Mouse (Mus musculus): Measurements from ENCODE around the gene Bmi1. TPM values are rescaled to one million over a fixed set of nuclear protein-coding genes. Genes with fewer than 3 reads are reported as not detected.

Gene Bmi1
- polyA plus RNA-seq, 1 experiment from 2014 or later = 10.3 TPM

DNA sequence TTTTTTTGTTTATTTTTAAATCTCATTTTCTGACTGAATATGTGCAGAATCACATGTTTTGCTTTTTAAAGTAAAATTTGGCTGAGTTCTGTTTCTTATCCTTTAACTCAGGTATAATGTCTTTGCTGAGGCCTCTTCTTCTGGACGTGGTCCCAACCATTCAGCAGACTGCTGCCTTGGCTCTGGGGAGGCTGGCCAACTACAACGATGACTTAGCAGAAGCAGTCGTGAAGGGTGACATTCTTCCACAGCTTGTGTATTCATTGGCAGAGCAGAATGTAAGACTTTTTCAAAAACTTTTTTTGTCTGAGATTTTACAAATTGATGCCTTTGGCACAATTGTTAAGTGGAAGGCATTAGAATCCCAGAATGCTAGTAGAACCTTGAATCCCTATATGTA lies 33.5 kb downstream of the Bmi1 start:
- WGBS = 62% methylated on average over 3 of the region's 3 CpGs
- ATAC-seq = no peak

DNA sequence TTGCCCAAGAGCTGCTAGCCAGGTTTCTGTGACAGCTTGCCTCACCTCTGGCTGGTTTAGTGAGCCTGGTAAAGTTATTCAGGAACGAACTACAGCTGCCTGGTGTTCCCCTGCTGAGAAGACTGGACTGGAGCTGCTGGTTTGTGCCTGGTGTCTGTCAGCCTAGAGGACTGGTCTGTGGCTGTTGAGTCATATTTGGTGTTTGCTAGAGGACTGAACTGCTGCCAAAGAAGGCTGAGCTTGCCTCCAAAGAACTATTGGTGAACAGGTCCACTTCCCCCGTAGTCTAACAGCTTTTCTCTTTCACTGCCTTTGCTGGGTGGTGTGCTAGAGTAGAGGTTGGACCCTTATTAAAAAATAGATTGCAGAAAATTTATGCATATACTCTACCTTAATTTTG lies 36.3 kb downstream of the Bmi1 start:
- Histone ChIP-seq H3K9me3 (ENCODE audit: control insufficient read depth) (no peaks in the 10 kb centered on the region), H3K4me2 (replicated peaks; ENCODE audit: low read depth) (no peak overlapping the region), H3K4me3 (ENCODE audit: low read depth, low read length) (no peak overlapping the region), H3K36me3 (ENCODE audit: control insufficient read depth, insufficient read depth) (no peaks in the 10 kb centered on the region), H3K27ac (ENCODE audit: low read depth, low read length) (no peak overlapping the region), H3K4me1 (replicated peaks; ENCODE audit: control insufficient read depth, insufficient read depth, low read length) (no peaks in the 10 kb centered on the region), H3K9ac (ENCODE audit: low read depth, low read length) (no peak overlapping the region), H3K27me3 (replicated peaks; ENCODE audit: control insufficient read depth, insufficient read depth, low read length) (no peaks in the 10 kb centered on the region)
- no peak for ATAC-seq
- 74% methylated on average over 2 of the region's 2 CpGs for WGBS
- no peak for TF ChIP-seq CTCF (IDR thresholded peaks at IDR 0.05; ENCODE audit: low read depth)

More for the DNA sequence above, 33.5 kb downstream of the Bmi1 start:
- Histone ChIP-seq H3K27me3 (replicated peaks; ENCODE audit: control insufficient read depth, insufficient read depth, low read length) (0 out of 2 replicates have a peak, but pooled peaks cover 3% of the 10 kb centered on the region), H3K36me3 (ENCODE audit: control insufficient read depth, insufficient read depth) (no peaks in the 10 kb centered on the region), H3K27ac (ENCODE audit: low read depth, low read length) (no peak overlapping the region), H3K9me3 (ENCODE audit: control insufficient read depth) (no peaks in the 10 kb centered on the region), H3K4me3 (ENCODE audit: low read depth, low read length) (no peak overlapping the region), H3K4me1 (replicated peaks; ENCODE audit: control insufficient read depth, insufficient read depth, low read length) (no peaks in the 10 kb centered on the region), H3K4me2 (replicated peaks; ENCODE audit: low read depth) (no peak overlapping the region), H3K9ac (ENCODE audit: low read depth, low read length) (no peak overlapping the region)
- no peak for TF ChIP-seq CTCF (IDR thresholded peaks at IDR 0.05; ENCODE audit: low read depth)

DNA sequence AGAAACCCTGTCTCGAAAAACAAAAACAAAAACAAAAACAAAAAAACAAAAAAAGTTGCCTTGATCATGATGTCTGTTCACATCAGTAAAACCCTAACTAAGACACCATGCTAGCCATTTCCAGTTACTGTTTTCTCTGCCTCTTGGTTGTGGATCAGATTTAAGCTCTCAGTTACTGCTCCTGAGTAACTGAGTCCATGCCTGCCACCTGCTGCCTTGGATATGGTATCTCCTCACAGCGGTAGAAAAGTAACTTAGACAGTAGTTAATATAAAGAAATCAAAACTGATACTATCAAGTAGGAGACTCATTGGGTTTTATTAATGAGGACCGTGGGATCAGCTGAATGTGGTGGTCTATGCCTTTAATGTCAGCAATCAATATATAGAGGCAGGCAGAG lies 37.5 kb downstream of the Bmi1 start:
- no peak overlapping the region for H3K4me2 ChIP-seq (replicated peaks; ENCODE audit: low read depth)
- H3K27me3 ChIP-seq (replicated peaks; ENCODE audit: control insufficient read depth, insufficient read depth, low read length) = no peaks in the 10 kb centered on the region
- no peak for ATAC-seq
- WGBS = 71% methylated on average over 3 of the region's 3 CpGs
- H3K9ac ChIP-seq (ENCODE audit: low read depth, low read length) = no peak overlapping the region
- TF ChIP-seq CTCF (IDR thresholded peaks at IDR 0.05; ENCODE audit: low read depth) = no peak
- no peaks in the 10 kb centered on the region for H3K36me3 ChIP-seq (ENCODE audit: control insufficient read depth, insufficient read depth)
- no peak overlapping the region for H3K27ac ChIP-seq (ENCODE audit: low read depth, low read length)
- H3K4me1 ChIP-seq (replicated peaks; ENCODE audit: control insufficient read depth, insufficient read depth, low read length) = no peaks in the 10 kb centered on the region
- no peaks in the 10 kb centered on the region for H3K9me3 ChIP-seq (ENCODE audit: control insufficient read depth)
- no peak overlapping the region for H3K4me3 ChIP-seq (ENCODE audit: low read depth, low read length)

DNA sequence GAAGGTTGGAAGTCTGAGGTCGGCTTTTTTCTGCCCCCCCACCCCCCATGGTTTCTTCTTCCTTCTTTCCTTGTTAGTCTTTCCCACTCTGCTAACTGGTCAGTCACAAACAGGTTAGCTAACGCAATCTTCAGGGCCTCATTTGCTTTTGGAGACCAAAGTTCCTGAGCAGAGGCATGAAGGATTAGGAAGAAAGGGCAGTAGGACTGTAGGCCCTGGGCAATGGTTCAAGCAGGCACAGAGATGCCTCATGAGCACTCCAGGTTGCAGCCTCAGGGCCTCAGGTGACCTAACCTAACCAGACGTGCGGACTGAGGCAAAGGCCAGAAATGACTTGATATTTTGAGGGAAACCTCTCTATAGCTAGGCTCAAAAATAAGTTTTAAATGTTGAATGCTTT lies 41.7 kb downstream of the Bmi1 start:
- 83% methylated on average over 4 of the region's 4 CpGs for WGBS
- no peak overlapping the region for H3K4me2 ChIP-seq (replicated peaks; ENCODE audit: low read depth)
- H3K4me1 ChIP-seq (replicated peaks; ENCODE audit: control insufficient read depth, insufficient read depth, low read length) = no peaks in the 10 kb centered on the region
- ATAC-seq = no peak
- no peak overlapping the region for H3K27ac ChIP-seq (ENCODE audit: low read depth, low read length)
- no peaks in the 10 kb centered on the region for H3K36me3 ChIP-seq (ENCODE audit: control insufficient read depth, insufficient read depth)
- H3K9ac ChIP-seq (ENCODE audit: low read depth, low read length) = no peak overlapping the region
- H3K27me3 ChIP-seq (replicated peaks; ENCODE audit: control insufficient read depth, insufficient read depth, low read length) = no peaks in the 10 kb centered on the region
- no peaks in the 10 kb centered on the region for H3K9me3 ChIP-seq (ENCODE audit: control insufficient read depth)
- H3K4me3 ChIP-seq (ENCODE audit: low read depth, low read length) = no peak overlapping the region
- no peak for TF ChIP-seq CTCF (IDR thresholded peaks at IDR 0.05; ENCODE audit: low read depth)

DNA sequence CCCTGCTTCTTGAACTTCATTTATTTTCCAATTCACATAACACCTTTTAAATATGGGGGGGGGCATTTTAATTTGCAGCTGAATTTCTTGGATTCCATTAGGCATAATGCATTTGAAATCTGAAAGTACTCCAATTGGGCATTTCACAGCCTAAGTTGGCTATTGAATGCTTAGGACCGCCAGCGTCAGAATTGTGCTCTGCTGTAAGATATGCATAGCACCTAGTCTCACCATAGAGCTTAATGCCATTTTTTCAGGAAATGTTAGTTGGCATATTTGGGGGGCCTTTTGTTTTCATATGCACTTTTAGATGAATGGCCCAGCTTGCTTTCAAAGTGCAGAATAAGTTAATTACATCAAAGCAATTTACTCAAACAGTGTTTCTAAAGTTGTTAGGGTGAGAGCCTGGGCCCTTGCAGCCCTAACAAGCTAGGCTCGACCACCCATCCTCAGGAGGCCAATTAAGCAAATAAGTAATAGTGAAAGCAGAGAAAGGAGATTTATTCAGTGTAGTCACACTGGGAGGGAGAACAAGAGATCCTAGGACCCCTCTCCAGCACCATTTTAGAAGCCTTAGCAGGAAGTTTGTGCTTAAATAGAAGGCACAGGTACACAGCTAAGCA lies 45.5 kb downstream of the Bmi1 start:
- Histone ChIP-seq H3K4me2 (replicated peaks; ENCODE audit: low read depth) (no peak overlapping the region), H3K9me3 (ENCODE audit: control insufficient read depth) (no peaks in the 10 kb centered on the region)
- 65% methylated on average over 3 of the region's 3 CpGs for WGBS

DNA sequence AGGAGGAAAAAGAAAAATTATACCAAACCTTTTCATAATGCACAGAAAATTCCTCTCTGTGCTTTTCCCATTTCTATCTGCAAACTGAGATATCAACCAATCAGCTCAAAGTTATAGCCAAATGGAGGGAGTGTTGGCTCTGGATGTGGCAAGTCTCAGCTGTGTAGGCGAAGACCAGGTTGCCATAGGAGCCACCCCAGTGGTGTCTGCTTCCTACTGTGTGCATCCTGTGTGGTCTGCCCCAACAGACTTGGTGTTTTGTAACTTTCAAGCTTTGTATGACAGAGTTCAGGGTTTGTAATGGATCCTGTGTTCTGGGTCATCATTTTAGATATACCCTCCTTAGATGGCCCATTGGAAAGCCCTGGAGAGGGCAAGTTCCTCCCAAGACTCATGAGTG lies 47.6 kb downstream of the Bmi1 start:
- Histone ChIP-seq H3K4me1 (replicated peaks; ENCODE audit: control insufficient read depth, insufficient read depth, low read length) (no peaks in the 10 kb centered on the region), H3K36me3 (ENCODE audit: control insufficient read depth, insufficient read depth) (no peaks in the 10 kb centered on the region), H3K9me3 (ENCODE audit: control insufficient read depth) (no peaks in the 10 kb centered on the region), H3K4me2 (replicated peaks; ENCODE audit: low read depth) (no peak overlapping the region), H3K27me3 (replicated peaks; ENCODE audit: control insufficient read depth, insufficient read depth, low read length) (no peaks in the 10 kb centered on the region), H3K27ac (ENCODE audit: low read depth, low read length) (no peak overlapping the region), H3K4me3 (ENCODE audit: low read depth, low read length) (no peak overlapping the region), H3K9ac (ENCODE audit: low read depth, low read length) (no peak overlapping the region)
- TF ChIP-seq CTCF (IDR thresholded peaks at IDR 0.05; ENCODE audit: low read depth) = no peak
- no peak for ATAC-seq
- WGBS = 74% methylated on average over 1 of the region's 1 CpGs

More for the DNA sequence above, 45.5 kb downstream of the Bmi1 start:
- Histone ChIP-seq H3K36me3 (ENCODE audit: control insufficient read depth, insufficient read depth) (no peaks in the 10 kb centered on the region), H3K27me3 (replicated peaks; ENCODE audit: control insufficient read depth, insufficient read depth, low read length) (no peaks in the 10 kb centered on the region), H3K4me3 (ENCODE audit: low read depth, low read length) (no peak overlapping the region), H3K4me1 (replicated peaks; ENCODE audit: control insufficient read depth, insufficient read depth, low read length) (no peaks in the 10 kb centered on the region), H3K9ac (ENCODE audit: low read depth, low read length) (no peak overlapping the region), H3K27ac (ENCODE audit: low read depth, low read length) (no peak overlapping the region)
- no peak for ATAC-seq
- no peak for TF ChIP-seq CTCF (IDR thresholded peaks at IDR 0.05; ENCODE audit: low read depth)

DNA sequence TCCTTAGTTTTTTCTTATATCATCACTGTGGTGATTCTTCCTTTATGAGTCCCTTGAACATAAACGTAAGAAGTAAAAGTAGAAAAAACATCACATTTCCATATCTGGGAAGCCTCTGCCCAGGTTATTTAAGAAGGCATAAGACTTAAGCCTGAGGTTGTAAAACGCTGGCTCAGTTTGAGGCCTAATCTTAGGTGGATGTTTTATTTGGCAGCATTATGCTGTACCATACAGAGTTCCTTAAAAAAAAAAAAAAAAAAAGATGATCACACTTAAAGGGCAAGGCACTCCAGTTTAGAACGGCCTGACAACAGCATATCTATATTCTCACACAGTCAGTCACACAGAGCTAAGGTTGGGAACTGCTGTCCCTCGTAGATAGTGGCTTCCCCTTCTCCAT lies 49.1 kb downstream of the Bmi1 start:
- no peak for ATAC-seq
- Histone ChIP-seq H3K4me1 (replicated peaks; ENCODE audit: control insufficient read depth, insufficient read depth, low read length) (no peaks in the 10 kb centered on the region), H3K27me3 (replicated peaks; ENCODE audit: control insufficient read depth, insufficient read depth, low read length) (no peaks in the 10 kb centered on the region), H3K4me3 (ENCODE audit: low read depth, low read length) (no peak overlapping the region), H3K27ac (ENCODE audit: low read depth, low read length) (no peak overlapping the region), H3K9me3 (ENCODE audit: control insufficient read depth) (no peaks in the 10 kb centered on the region), H3K4me2 (replicated peaks; ENCODE audit: low read depth) (no peak overlapping the region), H3K9ac (ENCODE audit: low read depth, low read length) (no peak overlapping the region), H3K36me3 (ENCODE audit: control insufficient read depth, insufficient read depth) (no peaks in the 10 kb centered on the region)
- no peak for TF ChIP-seq CTCF (IDR thresholded peaks at IDR 0.05; ENCODE audit: low read depth)
- 75% methylated on average over 4 of the region's 4 CpGs for WGBS
